Mouse (Mus musculus) monocyte, adult 5-6 weeks (primary cell): ENCODE data around the gene Hbp1. TPM values are rescaled to one million over a fixed set of nuclear protein-coding genes. Genes with fewer than 3 reads are reported as not detected.
A peak's percentile ranks its signal among the peaks of the same experiment; 100 is the strongest.

Source experiments
- ATAC-seq: fragments of 153-309, 156-312 bp; replicated peaks from 2 replicates; pipeline ENCODE4 v1.8.0; 2017; ENCODE audit warnings: mild to moderate bottlenecking; ENCODE audit not compliant: low TSS enrichment, insufficient number of reproducible peaks, severe bottlenecking, poor library complexity, low FRiP score
- total RNA-seq: library from RNA; stranded (forward); fragments of 200-1000, 200-491, 200-594 nt; gene quantifications from 3 replicates; pipeline ENCODE4 v1.2.3, GENCODE M21; 2017

Hbp1 gene
- total RNA-seq: 136 to 288 TPM (median 244 TPM) in 3 replicates

DNA sequence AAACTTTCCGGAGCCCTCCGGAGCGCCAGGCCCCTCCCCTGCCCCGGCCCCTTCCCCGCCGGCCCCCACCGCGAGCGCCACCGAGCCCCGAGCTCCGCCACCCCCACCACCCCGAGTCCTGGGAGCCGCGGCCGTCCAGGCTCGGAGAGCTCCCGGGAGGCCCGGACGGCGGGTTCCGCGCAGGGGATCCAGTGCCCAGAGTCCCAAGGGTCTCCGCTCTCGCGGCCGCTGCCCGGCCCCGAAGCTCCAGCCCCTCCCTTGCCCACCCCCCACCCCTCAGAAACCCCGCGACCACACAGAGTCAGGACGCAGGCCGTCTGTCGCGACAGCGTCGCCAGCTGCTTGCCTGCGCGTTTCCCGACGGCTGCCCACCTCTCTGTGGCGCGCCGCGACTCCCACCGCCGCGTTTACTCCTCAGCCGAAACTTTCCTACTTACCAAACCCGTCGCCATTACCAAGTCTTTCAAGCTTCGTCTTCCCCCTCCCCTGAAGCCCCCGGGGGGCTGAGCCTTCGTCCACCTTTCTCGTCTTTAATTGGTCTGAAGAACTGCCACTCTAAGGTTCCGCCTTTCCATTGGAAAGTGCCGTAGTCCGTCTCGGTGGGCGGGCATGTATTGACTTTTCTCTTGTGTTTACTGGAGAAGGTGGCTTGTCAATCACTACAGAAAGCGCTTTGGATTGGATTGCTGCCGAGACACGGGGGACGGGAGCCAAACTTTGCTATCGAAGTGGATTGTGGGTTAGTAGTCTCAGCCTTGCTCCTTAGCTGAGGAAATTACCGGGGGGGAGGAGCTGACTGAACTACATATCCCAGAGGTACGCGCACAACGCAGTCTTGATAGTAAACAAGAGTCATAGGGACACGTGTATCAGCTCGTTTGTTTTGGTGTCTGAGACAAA lies at the start of gene Hbp1:
Gene Hbp1 (minus strand): TSS at position 777 of the 900 bp plus-strand sequence.
- ATAC-seq: peak; percentile 89

DNA sequence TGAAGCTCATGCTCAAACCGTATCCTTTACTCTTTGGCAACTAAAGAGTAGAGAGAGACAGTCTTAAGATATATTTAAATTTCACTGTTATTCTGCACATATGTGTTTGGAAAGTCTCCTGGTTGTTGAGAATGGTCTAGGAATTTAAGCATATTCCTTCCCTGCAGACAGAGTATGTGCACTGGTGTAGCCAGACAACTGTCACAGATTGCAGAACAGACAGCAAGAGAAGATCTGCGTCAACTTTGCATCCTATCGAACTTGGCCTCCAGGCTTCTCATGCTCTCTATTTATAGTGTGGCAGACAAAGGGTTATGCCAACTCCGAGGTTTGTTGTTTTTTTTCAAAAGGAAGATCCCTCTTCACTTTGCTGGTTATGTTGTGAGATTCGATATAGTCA lies 48.4 kb upstream of the Hbp1 start:
- no peak for ATAC-seq

DNA sequence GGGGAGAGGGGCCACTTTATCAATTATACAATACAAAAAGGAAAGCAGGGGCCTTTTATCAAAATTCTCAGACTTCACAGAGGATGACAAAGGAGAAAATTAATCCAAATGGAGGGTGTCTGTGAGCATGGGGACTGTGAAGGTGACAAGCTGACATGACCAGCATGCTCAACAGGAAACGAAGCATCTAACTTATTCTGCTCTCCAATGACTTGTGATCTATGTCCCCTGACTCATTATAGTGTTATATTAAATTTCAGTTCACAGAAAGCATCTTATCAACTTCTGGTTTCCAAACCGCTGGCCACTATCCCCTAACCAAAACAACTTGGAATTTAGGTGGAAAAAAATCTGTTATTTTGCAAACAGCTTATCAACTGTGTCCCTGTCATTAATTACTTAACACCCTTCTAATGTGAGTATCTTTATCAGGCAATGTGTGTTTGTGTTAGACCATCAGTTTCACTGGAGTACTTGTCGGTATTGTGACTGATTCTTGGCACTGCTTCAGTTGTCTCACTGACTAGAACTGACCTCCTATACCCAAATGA lies 47.1 kb upstream of the Hbp1 start:
- no peak for ATAC-seq

DNA sequence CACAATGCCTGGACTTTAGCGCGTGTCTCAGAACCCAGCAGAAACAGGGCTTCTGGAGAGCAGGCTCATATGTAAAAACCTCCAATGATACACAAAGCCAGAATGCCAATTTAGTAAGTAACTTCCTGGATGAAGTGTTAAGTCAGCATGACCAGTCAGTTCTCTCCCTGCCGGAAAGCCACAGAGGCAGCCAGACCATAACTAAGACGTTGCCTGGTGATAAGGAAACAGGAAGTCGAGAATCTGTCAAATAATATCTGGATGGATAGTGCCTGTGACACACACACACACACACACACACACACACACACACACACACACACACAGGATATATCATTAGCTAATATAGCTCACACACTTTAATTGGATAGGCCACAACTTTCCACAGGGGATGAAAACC lies 46.5 kb upstream of the Hbp1 start:
- peak; percentile 98 for ATAC-seq

DNA sequence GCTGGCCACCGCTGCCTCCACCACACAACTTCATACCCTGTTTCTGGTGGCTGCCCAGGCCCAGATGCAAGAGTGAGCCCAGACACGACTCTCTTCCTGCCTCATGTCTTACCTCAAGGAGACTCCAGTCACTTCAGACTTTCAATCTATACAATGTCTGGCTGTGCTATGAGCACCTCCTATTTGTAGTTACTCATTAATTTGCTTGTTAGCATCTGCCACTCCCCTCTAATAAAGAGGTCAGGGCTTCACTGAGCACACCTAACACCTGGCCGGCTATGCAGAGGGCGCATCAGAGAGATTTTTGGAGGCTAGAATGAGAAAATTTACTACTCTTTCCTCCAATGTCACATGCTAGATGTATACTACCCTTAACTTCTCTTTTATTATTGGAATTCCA lies 40.2 kb upstream of the Hbp1 start:
- ATAC-seq: no peak

DNA sequence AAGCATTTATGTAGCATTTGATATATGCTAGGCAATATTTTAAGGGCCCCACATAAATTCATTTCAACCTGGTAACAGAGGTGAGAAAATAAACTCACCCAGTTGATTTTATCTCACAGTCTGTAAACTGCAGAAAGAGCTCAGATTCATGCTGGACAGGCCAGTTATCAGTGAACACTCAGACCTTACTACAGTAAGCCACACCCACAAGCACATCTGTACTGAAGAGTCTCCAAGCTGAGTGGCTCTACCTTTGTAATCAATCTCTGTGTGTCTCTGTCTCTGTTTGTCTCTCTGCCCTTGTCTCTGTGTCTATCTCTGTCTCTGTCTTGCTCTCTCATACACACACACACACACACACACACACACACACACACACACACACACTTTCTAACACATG lies 39.4 kb upstream of the Hbp1 start:
- no peak for ATAC-seq

DNA sequence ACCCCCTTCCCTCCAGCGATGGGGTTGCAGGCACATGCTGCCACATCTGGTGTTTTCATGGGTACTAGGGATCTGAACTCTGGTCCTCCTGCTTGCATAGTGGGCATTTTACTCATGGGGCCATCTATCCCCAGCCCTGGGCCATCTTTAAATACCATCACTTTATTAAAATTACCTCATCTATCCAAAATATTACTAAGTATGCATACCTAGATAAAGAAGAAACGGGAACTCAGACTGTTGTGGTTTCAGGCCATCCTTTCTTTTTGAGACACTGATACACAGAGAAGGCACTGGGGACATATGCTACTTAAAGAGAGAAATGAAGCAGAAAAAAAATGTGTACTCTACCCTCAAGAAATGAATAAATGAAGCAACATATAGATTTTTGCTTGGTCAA lies 36.1 kb upstream of the Hbp1 start:
- ATAC-seq: no peak

DNA sequence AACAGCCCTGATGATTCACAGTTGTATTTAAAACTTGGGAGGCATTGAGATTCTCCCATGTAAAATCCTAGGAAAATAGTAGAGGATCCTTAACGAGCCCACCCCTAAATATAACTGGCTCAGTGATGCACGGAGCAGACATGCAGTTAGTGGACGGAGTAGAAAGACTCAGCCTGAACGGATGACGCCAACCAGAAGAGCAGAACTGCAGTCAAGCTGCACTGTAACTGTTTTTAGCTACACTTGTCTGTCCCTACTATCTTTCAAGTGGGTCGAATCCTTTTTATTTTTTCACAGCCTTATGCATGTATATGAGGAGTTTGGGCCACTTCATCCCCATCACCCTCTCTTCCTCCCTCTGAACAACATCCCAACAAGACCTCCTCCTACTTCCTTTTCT lies 35.4 kb upstream of the Hbp1 start:
- ATAC-seq: no peak

DNA sequence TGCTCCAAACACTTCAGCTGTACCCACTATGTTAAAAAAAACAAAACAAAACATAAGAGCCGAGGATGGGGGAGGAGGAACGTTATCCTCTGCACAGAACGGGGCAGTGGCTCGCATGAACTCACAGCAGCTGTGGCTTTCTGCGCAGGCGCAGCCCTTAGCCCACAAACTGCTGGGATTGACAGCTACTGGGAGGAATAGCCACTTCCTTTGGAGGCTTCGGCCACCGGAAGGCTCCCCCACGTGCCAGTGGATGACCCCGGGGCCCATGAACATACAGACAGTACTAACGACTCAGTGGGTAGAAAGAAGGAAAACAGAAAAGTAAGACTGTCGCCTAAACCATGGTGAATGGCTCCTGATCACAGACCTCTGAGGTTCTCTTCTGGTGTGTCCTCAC lies 34.3 kb upstream of the Hbp1 start:
- 0 out of 2 replicates have a peak, but pooled peaks have one; percentile 20 for ATAC-seq

DNA sequence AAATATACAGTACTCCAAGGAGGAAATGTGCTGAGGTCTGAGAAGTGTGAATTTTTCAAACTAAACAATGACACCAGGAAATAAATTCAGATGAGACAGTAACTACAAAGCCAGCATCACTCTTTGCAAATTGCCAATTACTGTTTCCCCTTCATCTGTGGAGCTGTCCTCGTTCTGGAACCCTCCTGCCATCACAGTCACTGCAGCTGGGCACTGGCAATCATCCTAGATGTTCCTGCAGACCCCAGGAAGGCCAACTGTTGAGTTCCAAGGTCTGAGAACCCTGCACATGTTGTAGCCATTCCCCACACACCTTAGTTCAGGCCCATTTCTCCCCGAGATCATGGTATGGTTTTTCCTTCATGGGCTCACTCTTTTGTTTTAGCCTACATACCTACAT lies 33.9 kb upstream of the Hbp1 start:
- no peak for ATAC-seq

DNA sequence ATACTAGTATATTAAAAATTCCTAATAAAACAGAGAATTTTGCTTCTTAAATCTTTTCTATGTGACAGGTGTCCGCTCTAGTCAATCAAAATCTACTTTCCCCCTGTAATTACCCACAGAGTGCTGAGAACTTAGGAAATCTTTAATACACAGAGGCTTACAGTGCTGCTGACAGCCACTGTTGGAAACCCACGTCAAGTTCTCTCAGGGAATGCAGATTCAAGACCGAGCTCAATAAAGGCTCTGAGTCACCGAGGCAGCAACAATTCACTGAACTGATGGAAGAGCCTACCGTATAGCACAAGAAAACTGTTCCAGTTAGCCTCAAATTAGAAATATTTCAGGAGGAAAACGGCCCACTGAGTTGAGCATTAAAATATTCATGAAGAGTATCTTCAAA lies 33.4 kb upstream of the Hbp1 start:
- ATAC-seq: no peak

DNA sequence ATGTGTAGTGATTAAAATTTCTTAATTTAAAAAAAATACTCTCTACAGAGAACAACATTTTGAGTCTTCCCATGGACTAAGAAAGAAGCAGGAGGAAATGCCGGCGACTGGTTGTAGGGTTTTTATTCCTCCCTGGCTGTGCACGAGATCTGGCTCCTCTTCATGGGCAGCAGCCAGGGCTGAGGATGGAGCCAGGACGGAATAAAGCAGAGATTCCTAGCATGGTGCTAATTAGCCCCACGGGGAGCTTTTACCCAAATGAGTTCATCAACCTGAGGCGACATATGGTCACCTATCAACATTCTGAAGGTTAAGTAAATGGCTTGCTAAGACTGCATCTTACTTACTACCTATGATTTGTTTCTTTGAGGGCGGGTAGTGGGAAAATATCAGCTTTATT lies 32.9 kb upstream of the Hbp1 start:
- ATAC-seq: no peak

DNA sequence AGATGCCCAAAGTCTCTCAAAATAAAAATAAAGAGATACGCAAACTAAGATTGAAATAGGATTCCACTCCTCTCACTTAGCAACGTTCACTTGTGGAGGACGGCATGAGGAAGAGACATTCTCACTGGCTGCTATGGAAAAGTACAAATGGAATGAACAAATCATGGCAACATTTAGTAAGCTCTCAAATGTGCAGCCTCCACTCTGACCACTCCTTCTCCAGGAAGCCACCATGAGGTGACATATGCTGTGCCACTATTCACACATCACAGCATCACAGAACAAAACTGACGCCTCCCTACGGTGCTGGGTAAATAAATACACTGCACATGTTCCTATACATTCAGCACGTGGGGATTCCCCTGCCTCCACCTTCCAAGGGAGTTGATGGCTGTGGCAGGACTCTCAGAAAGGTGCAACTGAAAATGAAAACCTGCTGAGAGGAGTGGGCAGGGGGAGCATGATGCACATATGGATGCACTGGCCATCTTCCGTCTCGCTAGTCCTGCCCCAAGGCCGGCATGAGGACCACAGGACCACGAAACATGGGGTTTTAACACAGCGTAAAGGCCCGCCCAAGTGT lies 27.4 kb upstream of the Hbp1 start:
- ATAC-seq: no peak; the same call in 1 of the 2 replicates

DNA sequence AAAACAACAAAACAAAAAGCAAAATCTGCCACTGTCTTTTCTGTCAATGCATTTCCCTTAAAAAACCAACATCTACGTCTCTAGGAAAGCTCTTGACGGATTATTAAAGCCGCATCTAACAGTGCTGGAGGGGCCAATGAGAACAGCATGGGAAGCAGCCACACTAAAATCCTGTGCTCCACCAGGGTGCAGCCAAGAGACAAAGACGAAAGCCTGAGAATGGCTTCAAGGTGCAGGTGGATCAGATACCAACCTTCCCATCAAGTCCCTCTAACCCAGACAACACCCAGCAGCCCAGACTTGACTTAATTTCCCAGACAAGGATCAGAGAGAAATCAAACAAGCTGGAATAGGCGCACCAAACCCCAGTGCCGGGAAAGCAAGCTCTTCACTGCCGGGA lies 26.2 kb upstream of the Hbp1 start:
- ATAC-seq: no peak

DNA sequence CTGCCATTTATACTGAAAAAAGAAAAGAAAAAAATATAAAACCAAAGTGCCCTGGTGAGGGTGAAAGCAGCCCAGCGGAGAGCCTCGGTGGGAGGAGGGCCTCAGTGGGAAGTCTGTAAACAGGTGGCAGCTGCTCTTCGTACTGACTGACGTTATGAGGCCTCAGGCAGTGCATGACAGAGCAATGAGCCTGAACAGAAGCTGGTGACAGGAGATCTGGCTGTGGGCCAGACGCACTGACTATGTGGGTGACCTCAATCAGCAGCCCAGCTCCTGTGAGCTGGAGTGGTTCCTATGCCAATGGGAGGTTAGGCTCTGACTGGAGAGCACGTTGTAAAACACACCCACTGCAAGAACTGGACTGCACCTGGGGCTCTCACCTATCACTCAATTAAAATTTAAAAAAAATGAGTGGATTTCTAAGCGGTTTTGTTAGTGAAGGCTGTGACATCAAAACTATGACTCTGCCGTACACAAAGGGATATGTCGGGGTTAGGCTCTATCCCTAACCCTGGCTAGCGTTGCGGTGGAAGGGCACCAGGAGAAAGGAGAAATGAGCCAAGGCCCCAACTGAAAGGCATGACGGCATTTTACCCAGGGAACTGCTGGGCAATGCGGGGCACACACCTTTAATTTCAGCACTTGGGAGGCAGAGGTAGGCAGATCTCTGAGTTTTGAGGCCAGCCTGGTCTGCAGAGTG lies 23.3 kb upstream of the Hbp1 start:
- peak; percentile 59; the same call in 1 of the 2 replicates for ATAC-seq

DNA sequence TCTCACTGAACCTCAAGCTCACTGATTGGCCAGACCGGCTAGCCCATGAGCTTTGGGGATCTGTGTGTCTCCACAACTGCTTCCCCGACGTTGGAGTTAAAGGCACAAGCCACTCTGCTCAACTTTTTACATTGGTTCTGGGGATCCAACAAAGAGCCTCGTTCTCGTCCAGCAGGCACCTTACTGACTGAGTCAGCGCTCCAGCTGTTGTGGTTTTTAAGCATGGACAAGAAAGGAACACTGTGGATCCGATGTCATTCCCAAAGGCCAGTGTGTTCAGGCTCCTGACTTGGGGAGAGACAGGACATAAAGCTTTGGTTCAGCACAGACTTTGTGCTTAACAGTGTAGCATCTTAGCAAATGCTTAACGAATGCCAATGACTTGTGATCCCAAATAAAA lies 21.2 kb upstream of the Hbp1 start:
- no peak for ATAC-seq

DNA sequence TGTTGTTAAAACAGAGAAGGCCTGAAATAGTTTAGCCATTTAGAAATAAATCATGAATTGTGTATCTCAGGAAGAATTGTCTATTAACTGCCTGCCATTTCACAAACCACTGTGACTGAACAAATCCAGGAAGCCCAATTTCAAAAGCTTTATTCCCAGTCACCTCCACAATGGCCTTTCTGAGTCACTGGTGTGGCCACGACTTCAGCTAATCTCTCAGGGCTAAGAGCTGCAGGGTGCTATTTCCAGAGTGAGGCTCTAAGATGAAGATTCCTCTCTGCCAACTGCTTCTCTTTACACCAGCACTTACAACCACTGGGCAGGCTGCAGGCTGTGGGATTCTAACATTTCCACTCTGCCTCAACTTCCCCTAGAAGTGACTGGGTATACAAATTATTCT lies 18.8 kb upstream of the Hbp1 start:
- no peak for ATAC-seq

DNA sequence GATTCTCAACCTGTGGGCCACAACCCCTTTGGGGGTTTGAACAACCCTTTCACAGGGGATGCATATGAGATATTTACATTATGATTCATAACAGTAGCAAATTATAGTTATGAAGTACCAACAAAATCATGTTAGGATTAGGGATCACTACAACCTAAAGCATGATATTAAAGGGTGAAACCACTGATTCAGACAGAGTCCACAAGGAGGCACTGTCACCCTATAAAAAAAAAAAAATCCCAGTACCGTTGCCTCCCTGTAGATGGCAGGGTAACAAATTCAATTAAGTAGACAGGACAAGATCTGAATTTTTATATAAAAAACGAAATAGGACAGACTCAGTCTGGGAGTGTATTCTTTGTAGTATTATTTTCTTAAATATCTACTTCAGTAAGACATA lies 17.2 kb upstream of the Hbp1 start:
- peak; percentile 91 for ATAC-seq

DNA sequence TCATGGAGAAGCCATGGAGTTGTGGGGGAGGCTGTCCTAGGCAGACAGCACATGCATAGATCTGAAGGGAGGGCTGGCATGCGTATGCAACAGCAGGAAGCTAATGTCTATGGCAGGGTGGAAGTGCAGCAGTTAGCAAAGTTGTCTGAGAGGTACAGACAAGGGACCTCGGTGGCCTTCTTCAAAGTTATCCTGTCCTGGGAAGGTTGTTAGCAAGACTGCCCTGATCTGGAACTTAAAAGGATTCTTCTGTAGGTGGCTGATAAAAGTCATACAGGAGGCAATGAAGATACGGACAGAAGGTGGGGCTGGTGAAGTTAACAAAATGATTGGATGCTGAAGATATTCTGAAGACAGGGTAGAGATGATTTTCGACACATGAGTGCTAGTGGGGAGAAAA lies 16.1 kb upstream of the Hbp1 start:
- no peak for ATAC-seq
